Mouse (Mus musculus) fibroblast of lung, adult 2 months (primary cell): ENCODE results near the gene Sept4.

Experiments
- DNase-seq: peaks from one replicate; pipeline ENCODE4 v3.0.0-alpha.2; 2011; ENCODE audit warnings: low read depth

Gene Sept4

DNA sequence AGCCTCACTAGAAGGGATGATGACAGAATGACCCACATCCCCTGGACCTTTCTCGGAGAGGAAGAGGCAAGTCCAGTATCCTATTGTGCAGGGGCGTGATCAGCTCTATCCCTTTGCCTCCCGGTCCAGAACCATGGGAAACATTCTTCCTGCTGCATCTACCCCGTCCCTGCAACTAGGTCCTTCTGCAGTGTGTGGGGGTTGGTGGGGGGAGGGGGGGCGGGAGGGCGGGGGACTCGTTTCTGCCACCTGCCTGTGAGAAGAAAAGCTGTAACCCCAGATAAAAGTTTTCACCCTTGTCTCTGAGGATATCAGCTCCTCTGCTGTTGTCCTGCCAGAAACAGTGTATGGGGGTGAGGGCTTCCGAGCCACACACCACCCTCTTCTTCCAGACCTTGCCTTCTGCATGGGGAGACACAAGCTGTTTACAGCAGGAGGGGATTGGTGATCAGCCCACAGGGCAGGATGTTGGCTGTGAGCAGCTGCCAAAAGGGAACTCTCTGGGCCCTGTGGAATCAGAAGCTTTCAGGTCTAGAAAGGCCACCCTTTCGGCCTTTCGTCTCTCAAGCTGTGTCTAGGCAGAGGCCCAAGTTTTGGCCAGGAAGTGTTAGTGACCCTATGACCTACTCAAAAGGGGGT lies 10.4 kb downstream of the Sept4 start:
- no peak for DNase-seq

DNA sequence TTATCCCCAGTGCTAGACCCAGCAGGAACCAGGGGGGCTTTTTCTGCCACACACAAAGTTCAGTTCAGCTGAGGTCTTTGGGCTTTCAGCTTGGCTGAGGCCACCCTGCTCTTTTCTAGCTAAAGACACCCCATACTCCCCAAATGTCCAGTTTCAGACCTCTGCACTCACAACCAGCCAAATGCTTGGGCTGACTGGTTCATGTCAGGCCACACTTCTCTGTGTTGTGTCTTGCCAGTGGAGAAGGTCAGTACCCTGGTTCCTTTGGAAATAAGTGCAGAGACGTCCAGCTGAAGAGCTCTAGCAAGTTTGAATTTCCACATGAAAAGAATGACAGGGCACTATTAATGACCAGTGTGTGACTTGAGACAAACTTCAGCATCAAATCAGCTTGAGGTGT lies 11.0 kb downstream of the Sept4 start:
- DNase-seq = no peak

DNA sequence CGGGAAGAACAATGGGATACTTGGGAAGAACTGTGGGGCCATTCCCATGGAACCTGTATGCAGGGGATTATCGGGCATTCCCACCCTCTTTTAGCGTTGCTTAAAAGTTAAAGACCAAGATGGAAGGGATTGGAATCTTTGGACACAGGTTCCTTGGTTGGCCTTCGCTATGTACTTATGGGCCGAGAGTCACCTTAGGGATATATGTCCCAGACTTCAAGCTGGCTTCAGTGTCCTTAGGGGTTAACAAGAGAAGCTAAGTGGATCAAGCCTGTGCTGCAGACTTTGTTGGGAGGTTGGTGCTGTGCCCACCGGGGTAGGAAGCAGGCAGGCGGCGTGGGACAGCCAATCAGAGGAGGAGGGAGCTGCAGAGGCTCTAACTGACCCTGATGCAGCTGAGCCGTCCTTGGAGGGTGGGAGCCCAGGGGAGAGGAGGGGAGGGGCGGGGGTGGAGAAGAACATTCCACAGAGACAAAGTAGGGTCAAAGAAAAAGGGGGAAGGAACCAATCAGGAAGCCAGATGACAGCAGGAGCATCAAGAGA lies 11.9 kb downstream of the Sept4 start:
- DNase-seq = no peak

DNA sequence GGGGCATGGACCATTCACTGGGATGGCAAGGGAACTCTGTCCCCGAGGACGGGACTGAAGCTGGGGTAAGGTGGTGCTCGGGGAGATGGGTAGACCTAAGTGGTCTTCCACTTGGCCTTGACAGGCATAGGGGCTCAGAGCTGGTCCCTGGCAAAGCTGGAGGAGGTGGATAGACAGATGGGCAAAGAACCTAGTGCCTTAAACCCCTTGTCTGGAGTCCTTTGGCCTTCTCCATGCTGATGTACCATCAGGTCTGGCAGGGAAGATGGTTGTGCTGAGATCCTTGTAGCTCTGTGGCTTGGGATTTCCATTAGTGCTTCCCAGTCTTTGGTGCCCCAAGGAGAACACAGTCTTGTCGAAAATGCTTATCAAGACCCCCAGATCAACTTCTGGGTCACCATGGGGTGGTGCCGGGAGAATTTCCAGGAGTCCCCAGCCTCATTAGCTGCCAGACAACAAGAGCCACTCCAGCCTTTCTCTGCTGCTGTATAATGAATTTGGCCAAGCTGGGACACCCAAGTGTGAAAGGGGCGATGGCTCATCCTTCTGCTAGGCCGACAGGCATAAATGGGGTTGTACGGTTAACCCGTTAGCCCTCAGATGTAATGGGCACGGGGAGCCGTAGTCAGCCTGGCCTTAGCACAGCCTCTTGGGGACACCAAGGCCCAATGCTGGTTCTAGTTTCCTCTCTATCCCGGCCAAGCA lies 12.6 kb downstream of the Sept4 start:
- no peak for DNase-seq

DNA sequence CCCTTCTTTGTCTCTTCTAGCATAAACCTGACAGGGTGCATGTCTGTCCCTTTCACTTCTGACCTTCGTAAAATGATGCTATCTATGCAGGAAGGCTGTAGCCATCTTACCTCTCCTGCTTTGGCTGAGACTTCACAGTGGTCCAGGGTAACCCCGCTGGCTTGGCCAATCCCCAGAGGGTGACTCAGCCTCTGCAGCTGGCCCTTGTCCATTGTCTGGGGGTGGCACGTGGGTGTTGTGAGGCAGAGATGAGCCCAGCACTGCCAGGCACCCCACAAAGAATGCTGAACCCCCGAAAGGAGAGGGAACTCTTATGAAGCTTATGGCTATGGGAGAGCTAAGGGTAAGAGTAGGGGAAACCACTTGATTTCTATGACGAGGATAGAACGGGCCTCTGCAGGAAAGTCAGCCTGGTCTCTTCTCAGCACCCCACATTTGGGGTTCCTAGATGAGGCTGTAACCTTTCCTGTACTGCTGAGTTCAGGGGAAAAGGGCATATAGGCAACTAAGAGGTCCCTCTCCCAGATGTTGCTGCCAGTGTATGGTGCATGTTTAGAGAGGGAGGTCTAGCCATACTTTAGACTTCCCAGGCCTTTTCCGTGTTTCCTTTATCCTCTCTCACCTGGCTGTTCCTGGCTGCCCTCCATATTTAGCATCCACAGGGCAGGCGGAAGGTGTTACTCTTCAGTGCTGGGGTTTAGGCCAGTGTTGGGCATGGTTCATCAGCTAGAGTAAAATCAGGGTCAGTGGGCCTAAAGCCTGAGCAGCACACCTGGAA lies 13.4 kb downstream of the Sept4 start:
- no peak for DNase-seq

DNA sequence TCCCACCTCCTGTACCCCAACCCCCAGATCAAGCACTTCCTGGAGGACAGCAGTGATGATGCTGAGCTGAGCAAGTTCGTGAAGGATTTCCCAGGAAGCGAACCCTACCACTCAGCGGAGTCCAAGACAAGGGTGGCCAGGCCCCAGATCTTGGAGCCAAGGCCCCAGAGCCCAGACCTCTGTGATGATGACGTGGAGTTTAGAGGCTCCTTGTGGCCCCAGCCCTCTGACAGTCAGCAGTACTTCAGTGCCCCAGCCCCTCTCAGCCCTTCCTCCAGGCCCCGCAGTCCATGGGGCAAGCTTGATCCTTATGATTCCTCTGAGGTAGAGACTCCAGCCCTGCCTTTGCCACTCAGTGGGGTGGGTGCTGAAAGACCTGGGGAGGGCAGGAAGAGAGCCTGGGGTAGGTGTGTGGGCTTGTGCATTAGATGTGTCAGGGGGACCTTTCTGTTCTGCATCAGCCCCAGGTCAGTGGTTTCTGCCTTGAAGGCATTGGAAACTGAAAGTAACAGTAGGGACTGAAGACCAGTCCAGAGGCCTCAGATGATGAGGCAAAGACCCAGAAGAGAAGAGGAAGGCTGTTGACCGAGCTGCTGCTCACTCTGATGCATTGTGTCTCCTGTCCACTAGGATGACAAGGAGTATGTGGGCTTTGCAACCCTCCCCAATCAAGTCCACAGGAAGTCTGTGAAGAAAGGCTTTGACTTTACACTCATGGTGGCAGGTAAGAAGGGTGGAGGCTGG lies 14.8 kb downstream of the Sept4 start:
- no peak for DNase-seq

DNA sequence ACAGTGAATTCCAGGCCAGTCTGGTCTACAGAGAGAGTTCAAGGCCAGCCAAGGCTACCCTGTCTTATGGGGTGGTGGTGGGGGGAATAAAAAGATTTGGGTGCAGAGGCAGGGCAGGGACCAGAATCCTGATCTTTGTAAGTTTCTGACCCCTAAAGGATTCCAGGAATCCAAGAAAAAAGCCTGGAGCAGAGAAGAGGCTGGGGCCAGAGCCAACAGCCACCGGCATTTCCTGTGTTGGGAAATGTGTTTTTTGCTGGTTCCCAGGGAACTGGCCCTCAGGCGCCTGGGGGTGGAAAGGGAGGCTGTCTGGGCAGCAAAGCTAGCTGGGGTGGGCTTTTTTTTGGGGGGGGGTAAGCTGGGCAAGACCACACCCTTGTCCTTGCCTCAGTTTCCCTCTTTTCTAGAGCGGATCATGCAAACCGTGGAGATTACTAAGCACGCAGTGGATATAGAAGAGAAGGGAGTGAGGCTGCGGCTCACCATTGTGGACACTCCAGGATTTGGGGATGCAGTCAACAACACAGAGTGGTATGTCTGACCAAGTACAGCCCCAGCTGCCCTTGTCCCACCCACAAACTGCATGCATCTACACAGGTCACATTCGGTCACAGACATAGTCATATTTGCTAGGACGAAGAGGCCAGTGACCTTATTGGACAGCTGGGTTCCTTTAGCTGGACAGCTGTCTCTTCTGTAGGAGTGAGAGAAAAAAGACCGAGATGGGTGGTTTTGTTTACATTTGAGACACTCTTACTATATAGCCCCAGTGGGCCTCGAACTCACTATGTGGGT lies 16.2 kb downstream of the Sept4 start:
- peak; percentile 60 for DNase-seq

DNA sequence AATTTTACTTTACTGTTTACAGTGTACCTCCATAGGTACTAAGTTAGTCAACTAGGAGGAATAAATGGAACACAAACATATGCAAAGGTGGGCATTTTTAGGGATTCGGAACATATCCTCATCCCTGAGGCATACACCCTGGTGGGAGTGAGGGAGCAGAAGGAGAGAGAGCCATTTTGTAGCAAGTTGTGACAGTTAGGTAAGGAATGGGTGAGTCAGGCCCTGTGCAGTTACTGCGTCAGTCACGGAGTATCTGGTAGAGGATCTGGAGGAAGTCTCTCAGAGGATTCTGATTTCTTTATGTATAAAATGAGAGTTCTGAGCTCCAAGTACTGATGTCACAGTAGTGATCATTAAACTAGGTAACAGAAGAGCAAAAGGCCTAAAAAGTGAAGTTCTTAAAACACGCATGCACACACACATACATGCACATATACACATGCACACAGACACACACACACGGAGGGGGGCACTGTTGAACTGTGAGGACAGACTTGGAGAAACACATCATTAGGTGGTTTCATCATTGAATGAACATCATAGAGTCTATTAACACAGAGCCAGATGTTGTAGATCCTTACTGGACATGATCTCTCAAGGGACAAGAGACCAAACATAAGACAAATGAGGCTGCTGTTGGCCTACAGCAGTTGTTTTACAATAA lies 18.6 kb downstream of the Sept4 start:
- DNase-seq = no peak

DNA sequence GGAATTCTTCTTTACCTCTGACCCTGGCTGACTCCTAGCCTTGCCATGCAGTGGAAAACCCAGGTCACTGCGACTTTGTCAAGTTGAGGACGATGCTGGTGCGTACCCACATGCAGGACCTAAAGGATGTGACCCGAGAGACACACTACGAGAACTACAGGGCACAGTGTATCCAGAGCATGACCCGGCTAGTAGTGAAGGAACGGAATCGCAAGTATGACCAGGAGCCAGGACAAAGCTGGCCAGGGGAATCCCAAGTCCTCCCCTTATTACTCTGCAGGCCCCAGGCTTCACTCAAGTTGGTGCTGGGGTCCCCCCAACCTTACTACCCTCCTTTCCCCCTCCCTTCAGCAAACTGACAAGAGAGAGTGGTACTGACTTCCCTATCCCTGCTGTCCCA lies 20.9 kb downstream of the Sept4 start:
- no peak for DNase-seq

DNA sequence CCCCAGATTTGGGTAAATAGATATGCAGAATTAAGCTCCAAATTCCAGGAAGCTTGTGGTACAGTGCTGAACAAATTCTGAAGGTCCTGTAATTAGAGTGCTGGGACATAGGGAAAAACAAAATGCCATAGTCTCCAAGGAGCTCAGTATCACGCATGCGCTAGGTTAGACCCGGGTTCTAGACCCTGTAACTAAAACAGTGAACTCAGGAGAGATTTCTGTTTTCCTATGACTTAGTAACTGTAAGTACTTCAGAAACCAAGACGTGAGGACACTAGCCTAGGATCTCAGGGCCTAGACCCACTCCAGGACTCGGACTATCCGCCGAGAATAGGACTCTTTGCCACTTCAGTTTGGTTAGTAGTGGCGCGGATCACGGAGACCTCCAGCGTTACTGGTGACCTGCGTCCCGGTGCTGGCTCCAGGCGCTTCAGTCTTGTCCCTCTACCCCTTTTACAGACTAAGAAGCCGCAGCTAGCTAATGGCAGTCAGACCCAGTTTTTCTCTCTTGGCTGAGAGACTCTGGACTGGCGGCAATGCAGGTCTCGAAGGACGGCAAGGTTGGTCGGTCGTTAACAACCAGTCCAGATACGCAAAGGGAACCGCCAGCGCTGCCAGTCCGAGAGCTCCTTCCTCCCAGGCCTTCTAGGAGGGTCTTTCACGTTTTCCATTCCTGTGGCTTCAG lies 22.3 kb downstream of the Sept4 start:
- no peak for DNase-seq

DNA sequence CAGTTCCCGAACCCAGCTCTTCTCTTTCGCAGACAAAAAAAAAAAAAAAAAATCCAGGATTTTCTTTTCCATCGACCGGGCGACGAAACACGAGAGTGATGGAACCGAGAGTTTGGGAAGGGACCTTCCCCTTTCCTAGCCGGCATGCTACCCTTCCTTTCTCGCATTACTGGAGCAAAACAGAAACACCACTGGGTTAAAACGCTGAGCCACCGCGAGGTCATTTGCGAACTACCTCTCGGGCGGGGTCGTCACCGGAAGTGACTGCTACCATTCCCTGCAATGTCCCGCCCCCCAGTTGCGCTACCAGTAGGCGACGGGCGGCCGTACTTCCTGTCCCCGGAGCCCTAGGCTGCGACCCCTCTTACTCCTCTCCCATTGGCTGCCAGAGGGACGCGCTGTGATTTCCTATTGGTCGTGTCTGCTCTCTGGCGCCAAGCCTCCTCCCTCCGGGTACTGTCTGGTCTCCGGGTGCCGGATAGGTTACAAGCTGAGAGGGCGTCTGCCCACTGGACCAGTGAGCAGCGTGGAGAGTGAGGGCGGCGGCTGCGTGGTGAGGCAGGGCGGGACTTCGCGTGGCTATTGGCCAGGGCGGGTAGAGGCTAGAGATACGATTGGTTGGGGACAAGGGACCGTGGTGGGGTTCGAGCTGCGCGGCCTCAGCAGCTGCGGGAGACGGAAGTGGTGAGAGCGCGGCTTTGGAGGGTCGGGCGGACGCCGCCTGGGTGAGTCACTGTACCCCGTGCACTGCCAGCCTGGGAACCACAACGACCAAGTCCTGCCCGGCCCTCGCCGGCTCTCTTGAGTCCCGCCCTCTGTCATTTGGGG lies 23.0 kb downstream of the Sept4 start, which contains the start of gene Mtmr4:
TSS of gene Mtmr4 (plus strand) at position 637 of the 828 bp plus-strand sequence.
- DNase-seq = peak; percentile 100

DNA sequence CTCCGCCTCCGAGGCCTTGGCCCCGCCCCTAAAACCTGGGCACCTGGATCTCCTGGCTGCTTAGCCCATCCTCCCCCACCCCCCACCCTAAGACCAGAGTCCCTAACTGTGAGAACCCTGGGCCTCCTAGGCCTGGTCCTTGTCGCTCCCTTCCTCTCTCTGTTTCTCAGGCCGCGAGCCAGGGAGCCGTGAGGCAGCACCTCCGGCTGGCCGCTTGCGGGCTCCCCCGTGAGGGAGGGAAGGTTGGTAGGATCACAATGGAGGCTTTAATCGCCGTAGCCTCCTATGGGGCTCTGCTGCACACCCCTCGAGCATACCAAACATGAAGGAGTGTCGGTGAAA lies 23.6 kb downstream of the Sept4 start:
- DNase-seq = no peak

DNA sequence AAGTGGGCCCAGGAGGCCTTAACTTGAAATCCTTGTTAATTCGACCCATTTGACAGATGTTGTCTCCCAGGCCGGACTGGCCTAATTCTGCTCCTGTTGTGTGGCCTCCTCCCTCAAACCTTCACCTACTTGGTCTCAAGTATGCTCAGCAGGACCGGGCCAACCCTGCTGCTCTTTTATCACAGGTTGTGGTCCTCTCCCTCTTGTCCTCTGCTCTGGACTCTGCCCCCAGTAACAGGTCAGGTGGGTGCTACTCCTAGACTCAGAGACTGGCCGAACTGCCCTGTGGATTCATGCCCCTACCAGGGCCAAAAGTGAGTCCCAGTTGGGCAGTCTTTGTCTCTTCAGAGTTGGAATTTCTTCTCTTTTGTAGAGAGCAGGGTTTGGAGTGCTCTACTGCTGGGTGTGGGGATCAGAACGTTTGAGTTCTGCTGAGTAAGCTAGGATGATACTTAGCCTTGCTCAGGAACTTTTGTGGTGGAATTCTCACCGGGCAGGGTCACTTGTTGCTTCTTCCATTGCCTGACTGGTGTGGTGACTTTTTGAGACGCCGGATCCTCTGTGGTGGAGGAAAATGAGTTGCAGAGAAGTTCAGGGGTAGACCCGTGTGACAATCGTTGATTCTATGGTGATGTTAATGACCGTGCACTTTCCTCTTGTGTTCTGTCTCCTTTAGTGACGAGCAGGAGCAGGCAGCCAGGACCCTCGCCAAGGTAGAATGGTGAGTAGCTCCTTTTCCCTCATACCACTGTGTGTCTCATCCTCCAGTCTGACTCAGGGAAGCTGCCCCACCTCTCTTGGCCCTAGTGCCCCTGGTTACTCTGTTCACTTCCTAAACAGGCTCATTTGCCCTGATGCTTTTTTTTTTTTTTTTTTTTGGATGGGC lies 24.3 kb downstream of the Sept4 start:
- no peak for DNase-seq

DNA sequence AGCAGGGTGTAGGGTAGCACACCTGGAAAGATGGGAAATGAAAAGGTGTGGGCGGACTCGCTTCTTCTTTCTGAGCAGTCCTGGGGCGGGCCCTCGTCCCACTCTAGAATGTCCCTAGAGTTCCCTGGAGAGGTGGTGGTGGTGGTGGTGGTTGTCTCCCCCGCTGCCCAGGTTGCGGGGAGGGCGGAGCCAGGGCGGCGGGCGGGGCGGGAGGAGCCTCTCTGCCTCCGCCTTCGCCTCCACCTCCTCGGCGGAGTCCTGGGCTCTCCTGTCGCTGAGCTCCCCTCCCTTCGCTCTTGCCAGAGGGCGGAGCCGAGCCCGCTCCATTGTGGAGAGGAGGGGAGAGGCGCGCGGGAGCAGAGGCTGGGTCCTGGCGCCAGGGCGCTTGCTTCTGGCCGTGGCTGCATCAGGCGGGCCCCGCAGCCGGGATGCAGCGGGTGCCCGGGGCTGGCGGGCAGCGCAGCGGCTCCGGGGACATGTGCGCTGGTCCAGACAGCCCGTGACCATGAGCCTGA lies 26.7 kb downstream of the Sept4 start:
- peak; percentile 66 for DNase-seq

DNA sequence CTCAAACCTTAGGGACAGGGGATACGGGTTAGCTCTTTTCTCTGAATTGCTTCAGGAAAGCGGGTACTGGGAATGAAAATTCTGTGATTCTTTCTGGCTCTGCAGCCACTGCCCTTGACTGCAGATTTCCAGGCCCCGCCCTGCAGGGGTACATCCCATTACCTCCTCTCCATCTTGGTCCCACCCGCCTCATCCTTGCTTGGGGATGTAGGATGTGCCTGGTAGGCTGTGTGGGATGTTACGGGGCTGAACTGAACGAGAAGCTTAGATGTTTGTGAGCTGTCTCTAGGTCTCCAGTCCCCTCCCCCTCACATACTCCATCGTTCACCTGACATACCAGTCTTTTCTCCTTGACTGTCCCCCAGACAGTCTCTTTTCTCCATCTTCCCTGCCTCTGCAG lies 27.3 kb downstream of the Sept4 start:
- no peak for DNase-seq

DNA sequence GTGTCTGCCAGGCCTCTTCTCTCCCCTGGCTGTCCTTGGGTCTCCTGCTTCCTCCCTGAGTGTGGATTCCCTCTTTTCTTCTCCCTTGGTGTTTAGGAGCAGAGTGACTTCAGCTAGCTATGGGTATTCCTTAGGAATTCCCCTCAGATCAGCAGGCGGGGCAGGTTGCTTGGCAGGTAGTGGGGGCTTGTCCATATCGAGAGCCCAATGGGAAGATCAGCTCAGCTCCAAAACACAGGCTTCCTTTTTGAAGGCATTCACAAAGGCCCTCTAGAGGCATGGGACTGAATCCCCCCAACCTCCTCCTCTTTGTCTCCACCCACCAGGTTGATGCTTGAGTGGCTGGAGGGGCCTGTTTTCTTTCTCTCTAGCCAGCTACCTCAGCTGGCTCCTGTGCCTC lies 27.8 kb downstream of the Sept4 start:
- no peak for DNase-seq

DNA sequence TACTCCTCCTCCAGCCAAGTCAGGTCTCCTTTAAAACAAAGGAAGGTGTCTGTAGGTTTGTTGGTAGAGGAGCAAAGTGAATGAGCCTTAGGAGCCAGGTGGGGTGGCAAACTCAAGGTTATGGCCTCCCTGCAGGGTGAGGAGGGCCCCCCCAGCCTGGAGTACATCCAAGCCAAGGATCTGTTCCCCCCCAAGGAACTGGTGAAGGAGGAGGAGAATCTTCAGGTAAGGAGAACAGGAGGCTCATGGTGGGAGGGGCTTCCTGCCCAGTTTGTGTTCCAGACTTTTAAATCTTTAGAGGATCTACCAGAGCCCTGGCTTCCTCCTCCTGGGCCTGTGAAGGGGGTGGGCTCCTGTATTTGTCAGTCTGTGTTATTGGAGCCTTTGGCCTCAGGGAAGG lies 28.4 kb downstream of the Sept4 start:
- no peak for DNase-seq
